Mouse (Mus musculus): ENCODE results near the gene Eddm3b. TPM values are rescaled to one million over a fixed set of nuclear protein-coding genes. Genes with fewer than 3 reads are reported as not detected.

Gene Eddm3b
- total and polyA plus RNA-seq, 3 experiments = not detected

DNA sequence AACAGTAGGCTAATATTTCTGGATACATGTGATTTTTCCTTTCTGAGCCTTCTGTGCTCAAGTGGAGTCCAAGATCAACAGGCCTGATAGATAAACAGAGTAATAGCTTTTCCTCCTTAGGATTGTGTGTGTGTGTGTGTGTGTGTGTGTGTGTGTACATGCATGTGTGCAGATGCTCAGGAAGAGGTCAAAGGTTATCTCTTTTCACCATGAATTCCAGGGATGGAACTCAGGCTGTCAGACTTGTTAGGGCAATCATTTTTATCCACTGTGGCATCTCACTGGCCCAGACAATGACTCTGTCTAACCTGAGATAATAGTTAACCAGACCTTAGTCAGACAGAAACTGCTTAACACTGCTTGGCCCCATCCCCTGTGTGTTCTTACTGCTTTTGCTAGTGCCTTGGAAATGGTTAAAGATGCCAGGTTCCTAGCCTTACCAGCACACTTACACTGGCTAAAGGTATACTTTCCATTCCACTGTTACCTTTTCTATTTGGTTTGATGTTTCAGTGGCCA, 7.7 kb upstream of the Eddm3b start:
- TF ChIP-seq TAL1 (IDR thresholded peaks at IDR 0.05; ENCODE audit: low read length) = no peak
- no peak for TF ChIP-seq CTCF (IDR thresholded peaks at IDR 0.05 in 2 of 3, conservative IDR thresholded peaks at IDR 0.05 in 1 of 3; ENCODE audit: control insufficient read depth in 1 of 3, insufficient read depth in 1 of 3, low read depth in 2 of 3, low read length in 3 of 3, poor library complexity in 1 of 3, severe bottlenecking in 1 of 3)
- TF ChIP-seq CHD1 (IDR thresholded peaks at IDR 0.05; ENCODE audit: low read depth, low read length) = no peak
- no peak for TF ChIP-seq ZMIZ1 (IDR thresholded peaks at IDR 0.05; ENCODE audit: low read depth, low read length)
- no peak for TF ChIP-seq CHD2 (IDR thresholded peaks at IDR 0.05; ENCODE audit: low read length)
- TF ChIP-seq MYB (IDR thresholded peaks at IDR 0.05; ENCODE audit: low read depth, low read length) = no peak
- Histone ChIP-seq H3K9ac (ENCODE audit: control insufficient read depth, low read depth, low read length, poor library complexity, severe bottlenecking) (no peak overlapping the region), H3K79me2 (ENCODE audit: control insufficient read depth, insufficient read depth, low read length, poor library complexity) (no peaks in the 10 kb centered on the region), H3K4me1 (ENCODE audit: control insufficient read depth in 1 of 2, insufficient read depth in 2 of 2, low read length in 2 of 2) (no peaks in the 10 kb centered on the region), H3K36me3 (ENCODE audit: control insufficient read depth in 1 of 2, insufficient read depth in 2 of 2, low read length in 2 of 2) (no peaks in the 10 kb centered on the region), H3K27me3 (ENCODE audit: control insufficient read depth in 1 of 2, insufficient read depth in 2 of 2, low read length in 2 of 2) (peaks cover 0 to 3% of the 10 kb centered on the region in 2 experiments; a peak in 1 of 4 replicates), H3K9me3 (replicated peaks; ENCODE audit: insufficient read depth, low read length) (no peaks in the 10 kb centered on the region), H3K27ac (ENCODE audit: control insufficient read depth, low read depth, low read length) (no peak overlapping the region), H3K4me3 (ENCODE audit: control insufficient read depth in 1 of 2, insufficient read depth in 1 of 2, low read depth in 2 of 2, low read length in 2 of 2) (no peak overlapping the region)
- no peak for DNase-seq (ENCODE audit: low read depth, low spot score)

DNA sequence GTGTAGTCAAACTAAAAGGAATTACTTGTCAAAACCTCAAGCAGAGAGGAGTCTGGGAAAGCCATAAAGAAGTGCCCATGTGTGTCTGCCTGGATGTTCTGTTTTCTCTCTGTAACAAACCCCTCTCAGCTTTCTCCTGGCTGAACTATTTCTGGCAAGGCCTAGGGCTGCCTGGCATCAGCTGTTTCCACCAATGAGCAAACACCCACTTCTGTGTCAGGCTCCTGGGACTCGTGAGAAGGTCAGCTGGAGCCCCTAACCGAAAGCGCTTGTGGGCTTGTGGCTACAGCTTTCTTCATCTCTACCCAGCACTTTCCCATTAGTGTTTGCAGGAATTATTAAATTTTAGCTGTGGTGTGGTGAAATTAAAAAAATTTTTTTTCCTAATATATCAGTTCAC, 2.3 kb upstream of the Eddm3b start:
- H3K9me3 ChIP-seq (replicated peaks; ENCODE audit: insufficient read depth, low read length) = no peaks in the 10 kb centered on the region
- TF ChIP-seq KAT2A (conservative IDR thresholded peaks at IDR 0.05; ENCODE audit: low read depth, low read length) = no peak
- no peak for TF ChIP-seq ZKSCAN1 (IDR thresholded peaks at IDR 0.05; ENCODE audit: low read depth, low read length)
- no peak for TF ChIP-seq HCFC1 (IDR thresholded peaks at IDR 0.05; ENCODE audit: low read depth, low read length)
- no peak for TF ChIP-seq USF2 (IDR thresholded peaks at IDR 0.05; ENCODE audit: borderline replicate concordance in 1 of 2, insufficient read depth in 1 of 2, low read depth in 1 of 2, low read length in 2 of 2)
- no peak for TF ChIP-seq TCF12 (IDR thresholded peaks at IDR 0.05; ENCODE audit: low read depth, low read length)
- TF ChIP-seq NELFE (IDR thresholded peaks at IDR 0.05; ENCODE audit: low read depth, low read length) = no peak
- TF ChIP-seq ELF1 (IDR thresholded peaks at IDR 0.05; ENCODE audit: low read depth, low read length) = no peak
- TF ChIP-seq MXI1 (IDR thresholded peaks at IDR 0.05; ENCODE audit: low read depth, low read length) = no peak
- TF ChIP-seq MAZ (IDR thresholded peaks at IDR 0.05; ENCODE audit: low read depth, low read length) = no peak
- no peak for TF ChIP-seq SIN3A (IDR thresholded peaks at IDR 0.05; ENCODE audit: low read length)
- TF ChIP-seq MYB (IDR thresholded peaks at IDR 0.05; ENCODE audit: low read depth, low read length) = no peak
- no peak for TF ChIP-seq RAD21 (IDR thresholded peaks at IDR 0.05; ENCODE audit: low read depth, low read length)
- TF ChIP-seq CHD1 (IDR thresholded peaks at IDR 0.05; ENCODE audit: low read depth, low read length) = no peak
- no peak overlapping the region for H3K9ac ChIP-seq (ENCODE audit: control insufficient read depth, low read depth, low read length, poor library complexity, severe bottlenecking)
- no peaks in the 10 kb centered on the region for H3K79me2 ChIP-seq (ENCODE audit: control insufficient read depth, insufficient read depth, low read length, poor library complexity)
- no peaks in the 10 kb centered on the region for H3K36me3 ChIP-seq (ENCODE audit: control insufficient read depth in 1 of 2, insufficient read depth in 2 of 2, low read length in 2 of 2)
- no peak overlapping the region for H3K27ac ChIP-seq (ENCODE audit: control insufficient read depth, low read depth, low read length)
- H3K27me3 ChIP-seq (ENCODE audit: control insufficient read depth in 1 of 2, insufficient read depth in 2 of 2, low read length in 2 of 2) = peaks cover 0 to 3% of the 10 kb centered on the region in 2 experiments; a peak in 2 of 4 replicates
- H3K4me1 ChIP-seq (ENCODE audit: control insufficient read depth in 1 of 2, insufficient read depth in 2 of 2, low read length in 2 of 2) = no peaks in the 10 kb centered on the region
- H3K4me3 ChIP-seq (ENCODE audit: control insufficient read depth in 1 of 2, insufficient read depth in 1 of 2, low read depth in 2 of 2, low read length in 2 of 2) = no peak overlapping the region
- DNase-seq (ENCODE audit: low read depth, low spot score) = no peak

Measured in MEL (cell line).